Mouse (Mus musculus) embryonic stem cell, embryonic (primary cell): ENCODE data around the gene Ubn1.

ENCODE experiments used
- CTCF ChIA-PET, 4 experiments: fragments of 300-600 bp in 2 of 4; fragments of 350-600 bp in 2 of 4; sonication (Branson Sonifier 250); formaldehyde crosslinking; loops; one replicate each; lab custom pipeline; 2022; ENCODE audit warnings: inconsistent platforms in 2 of 4; lab: Charles Lee
- POLR2A ChIA-PET, 4 experiments: fragments of 300-600 bp in 2 of 4; fragments of 350-600 bp in 2 of 4; sonication (Branson Sonifier 250); formaldehyde crosslinking; loops; one replicate each; lab custom pipeline; 2022; ENCODE audit warnings: antibody characterized with exemption in 4 of 4, inconsistent platforms in 1 of 4; lab: Charles Lee

Ubn1 gene

DNA sequence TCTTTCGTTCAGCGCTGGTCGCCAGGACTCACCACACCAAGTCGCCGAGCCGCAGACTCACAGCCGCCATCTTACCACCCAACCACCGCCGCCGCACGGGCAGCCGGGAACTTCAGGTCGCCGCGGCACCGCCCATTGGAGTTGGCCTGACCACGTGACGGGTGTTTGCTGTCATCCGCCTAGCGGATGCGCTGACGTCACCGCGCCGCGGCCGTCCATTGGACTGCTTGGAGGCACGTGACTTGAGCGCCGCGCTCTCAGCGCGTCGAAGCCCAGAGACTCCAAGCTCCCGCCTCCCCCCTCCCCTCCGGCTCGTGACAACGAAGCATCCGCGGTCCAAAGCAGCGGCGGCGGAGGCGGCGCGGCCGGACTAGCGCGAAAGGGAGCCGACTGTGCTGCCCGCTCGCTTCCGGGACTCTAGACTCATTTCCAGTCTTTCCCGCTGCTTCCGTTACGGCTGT is at the start of gene Ubn1, which contains the start of gene Glyr1:
Gene Ubn1, plus strand, starts transcription at position 284 of the 461 bp plus-strand sequence.
Gene Glyr1, minus strand, starts transcription at position 90 of the 461 bp plus-strand sequence.
- ChIA-PET POLR2A (interaction anchor here (0.6 to 3.6 kb wide), 82 partner anchors 9 to 1073 kb away, joined by 3 to 53 read pairs (median 4); partner anchors contain the start of genes Rogdi (in 3 of the 4), Anks3 (in 2 of the 4), Cdip1 (in 2 of the 4) and Mgrn1 (in 2 of the 4)), CTCF (interaction anchor here in 2 of 4 experiments (0.5 to 1.0 kb wide), 3 partner anchors 27 to 293 kb away, joined by 3 read pairs; no protein-coding TSS in a partner anchor)

GRCm38 (mm10) chr16:5000611-5001010 is 49.2 kb upstream of the Ubn1 start:
- ChIA-PET POLR2A (interaction anchor here in 2 of 4 experiments (0.6 to 5.3 kb wide), 2 partner anchors 13 to 97 kb away, joined by 3 to 43 read pairs; partner anchors contain the start of gene Rogdi (in 1 of the 2)), CTCF (interaction anchor here in 1 of 4 experiments (0.6 kb wide), 1 partner anchor 17 kb away, joined by 9 read pairs; no protein-coding TSS in a partner anchor)

DNA sequence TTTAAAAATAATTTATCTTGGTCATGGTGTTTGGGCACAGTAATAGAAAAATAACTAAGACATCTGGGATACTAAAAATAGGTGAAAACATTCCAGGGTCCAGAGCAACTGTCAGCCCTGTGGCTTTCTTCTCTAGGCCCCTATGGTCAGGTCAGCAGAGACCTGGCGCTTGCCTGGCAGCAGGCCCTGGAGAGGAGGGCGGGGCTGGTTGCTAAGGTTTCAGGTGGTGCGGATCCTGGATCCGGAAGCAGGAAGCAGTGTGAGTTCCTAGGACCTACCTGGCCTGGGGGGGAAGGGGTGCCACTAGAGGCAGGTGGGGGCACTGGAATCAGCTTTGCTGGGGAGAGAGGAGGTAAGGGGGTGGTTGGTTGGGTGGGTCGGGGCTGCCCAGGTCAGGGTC is 42.8 kb upstream of the Ubn1 start, which contains the start of gene Smim22:
Gene Smim22, plus strand, starts transcription at position 222 of the 400 bp plus-strand sequence.
- POLR2A ChIA-PET, result interaction anchor here in 3 of 4 experiments (0.5 to 1.4 kb wide), 5 partner anchors 9 to 196 kb away, joined by 3 to 5 read pairs (median 4); partner anchors contain the start of gene Nudt16l1 (in 1 of the 3)
- CTCF ChIA-PET, result no interaction called here

DNA sequence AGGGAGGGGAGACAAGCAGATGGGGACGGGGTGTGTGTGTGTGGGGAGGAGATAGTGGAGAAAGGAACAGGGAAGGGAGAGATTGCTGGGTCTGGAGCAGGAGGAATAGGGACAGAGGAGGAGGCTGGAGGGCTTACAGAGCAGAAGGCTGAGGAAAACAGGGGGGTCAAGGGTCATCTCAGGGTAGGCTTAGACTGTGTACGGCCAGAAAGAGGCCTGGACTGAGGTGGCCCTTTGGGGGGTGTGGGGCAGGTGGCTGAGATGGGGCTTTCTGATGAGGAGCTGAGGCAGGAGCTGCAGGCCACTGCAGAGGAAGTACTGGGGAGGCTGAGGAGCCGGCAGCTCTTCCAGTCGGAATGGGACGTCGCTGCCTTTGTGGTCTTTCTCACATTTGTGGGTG is 42.4 kb upstream of the Ubn1 start:
- CTCF ChIA-PET, result no interaction called here
- POLR2A ChIA-PET, result interaction anchor here in 3 of 4 experiments (0.8 to 1.4 kb wide), 4 partner anchors 9 to 322 kb away, joined by 3 to 5 read pairs (median 3); no protein-coding TSS in a partner anchor

- ChIA-PET CTCF (interaction anchor here in 1 of 4 experiments (0.6 kb wide), 1 partner anchor 167 kb away, joined by 3 read pairs; no protein-coding TSS in a partner anchor), POLR2A (interaction anchor here in 3 of 4 experiments (0.6 to 1.4 kb wide), 5 partner anchors 8 to 381 kb away, joined by 3 to 5 read pairs (median 3); no protein-coding TSS in a partner anchor)
Measured at GRCm38 (mm10) chr16:5008076-5008475, 41.8 kb upstream of the Ubn1 start.

DNA sequence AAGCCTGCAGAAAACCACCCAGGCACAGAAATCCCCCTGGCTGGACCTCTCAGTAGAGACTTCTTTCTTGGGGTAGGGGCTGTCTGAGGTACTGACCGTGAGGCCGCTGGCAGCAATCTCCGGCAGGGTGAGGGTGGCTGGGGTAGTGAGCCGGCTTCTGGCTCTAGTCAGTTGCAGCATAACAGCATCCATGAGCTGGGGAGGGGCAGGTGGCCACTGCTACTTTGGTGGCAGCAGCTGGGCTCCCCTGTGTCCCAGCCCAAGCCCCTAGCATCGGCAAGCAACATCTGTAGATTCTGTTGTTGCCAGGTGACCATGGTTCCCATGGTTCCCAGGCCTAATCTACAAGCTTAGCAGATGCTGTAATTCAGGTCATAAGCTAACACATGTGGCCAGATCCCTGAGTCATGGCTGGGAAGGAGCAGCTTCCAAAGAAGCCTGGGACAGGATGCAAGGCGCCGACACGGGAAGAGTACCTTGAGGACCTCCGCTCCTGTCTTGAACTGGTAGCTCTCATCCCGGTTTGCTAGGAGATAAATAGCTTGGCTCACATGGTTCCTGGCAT is 39.4 kb upstream of the Ubn1 start:
- CTCF ChIA-PET, result no interaction called here
- POLR2A ChIA-PET, result interaction anchor here in 3 of 4 experiments (0.7 to 3.2 kb wide), 12 partner anchors 11 to 130 kb away, joined by 3 to 21 read pairs (median 3); partner anchors contain the start of genes Glyr1 (in 2 of the 3), Ubn1 (in 2 of the 3) and Ubald1 (in 1 of the 3)

- ChIA-PET CTCF (no interaction called here), POLR2A (interaction anchor here in 3 of 4 experiments (0.7 to 3.2 kb wide), 14 partner anchors 9 to 131 kb away, joined by 3 to 21 read pairs (median 3); partner anchors contain the start of genes Glyr1 (in 2 of the 3), Ubn1 (in 2 of the 3), Anks3 (in 1 of the 3) and Ubald1 (in 1 of the 3))
Measured at GRCm38 (mm10) chr16:5011285-5011684, 38.6 kb upstream of the Ubn1 start.

DNA sequence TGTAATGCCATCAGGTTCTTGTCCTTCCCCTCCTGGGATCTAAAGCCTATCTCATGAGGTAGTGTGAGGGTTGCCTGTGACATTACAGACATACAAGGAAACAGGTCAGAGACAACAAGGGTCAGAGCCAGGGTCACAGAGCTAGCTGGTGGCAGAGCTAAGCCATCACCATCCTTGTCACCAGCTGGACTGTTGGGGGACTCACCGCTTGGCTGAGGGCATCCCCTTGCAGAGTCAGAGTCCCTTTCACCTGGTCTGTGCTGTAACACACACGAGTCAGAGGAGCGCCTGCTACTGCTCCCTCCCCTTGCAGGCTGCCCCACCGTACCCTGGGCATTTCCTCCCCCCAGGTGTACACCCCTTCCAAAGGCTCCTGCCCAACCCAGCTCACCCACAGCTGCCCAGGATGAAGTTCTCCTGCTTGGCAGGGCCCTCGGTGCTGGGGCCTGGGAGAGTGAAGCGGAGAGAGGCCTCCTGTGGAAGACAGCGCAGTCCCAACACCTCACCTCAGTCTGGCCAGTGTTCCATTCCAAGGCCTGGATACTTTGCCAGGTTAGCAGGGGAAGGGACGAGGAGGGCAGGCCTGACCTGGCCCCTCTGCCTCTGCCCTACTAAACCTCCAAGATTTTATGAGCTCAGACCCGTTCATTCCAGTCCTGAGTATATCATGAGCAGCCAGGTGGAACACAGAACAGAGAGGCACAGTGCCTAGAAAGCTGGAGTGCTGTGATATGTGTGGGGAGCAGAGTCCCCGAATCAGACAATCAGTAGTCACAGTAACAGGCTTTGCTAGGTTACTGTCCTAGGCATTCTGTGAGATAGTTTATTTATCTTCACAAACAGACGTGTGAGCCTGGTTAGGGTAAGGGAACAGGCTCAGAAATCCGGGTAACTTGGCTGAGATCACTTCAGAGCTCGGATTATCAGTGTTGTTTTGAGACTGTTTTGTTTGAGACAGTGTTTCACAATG is 37.5 kb upstream of the Ubn1 start:
- CTCF ChIA-PET, result interaction anchor here in 2 of 4 experiments (1.2 to 1.6 kb wide), 3 partner anchors 46 to 98 kb away, joined by 5 to 6 read pairs (median 6); no protein-coding TSS in a partner anchor
- POLR2A ChIA-PET, result interaction anchor here (0.6 to 3.6 kb wide), 62 partner anchors 9 to 388 kb away, joined by 3 to 56 read pairs (median 5); partner anchors contain the start of genes Glyr1 (in 3 of the 4), Ubn1 (in 3 of the 4), Anks3 (in 2 of the 4) and Nudt16l1 (in 2 of the 4)

DNA sequence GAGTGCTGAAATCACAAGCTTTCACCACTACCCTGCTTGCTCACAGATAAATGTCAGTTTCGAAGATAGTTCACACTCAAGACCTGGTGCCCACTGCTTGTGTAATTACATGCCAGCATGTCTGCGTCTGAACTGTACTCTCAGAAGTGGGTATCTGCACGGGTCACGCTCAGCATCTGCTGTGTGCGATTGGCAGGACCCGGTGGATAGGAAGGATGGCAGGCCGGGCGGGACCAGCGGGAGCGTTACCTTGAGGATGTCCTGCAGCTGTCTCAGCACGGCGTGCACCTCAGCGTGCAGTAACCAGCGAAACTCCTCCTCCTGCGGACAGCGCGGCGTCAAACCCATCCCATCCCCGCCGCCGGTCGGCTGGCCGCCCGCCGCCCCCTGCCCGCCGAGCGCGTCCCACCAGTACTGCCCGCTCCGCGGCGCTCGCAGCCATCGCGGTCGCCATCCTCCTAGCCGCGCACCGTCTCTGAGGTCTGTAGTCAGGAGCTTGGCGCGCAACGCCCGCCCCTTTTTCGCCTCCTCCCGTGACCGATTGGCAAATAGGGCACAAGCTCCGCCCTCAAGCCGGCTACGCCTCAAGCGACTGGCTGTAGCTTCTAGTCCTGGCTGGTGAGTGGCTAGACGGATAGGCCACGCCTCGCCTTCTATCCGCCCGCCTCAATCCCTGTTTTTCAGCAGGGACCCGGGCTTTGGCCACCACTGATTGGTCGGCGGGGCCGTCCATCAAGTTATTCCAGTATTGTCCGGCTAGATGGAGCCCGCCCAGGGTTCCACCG is 36.6 kb upstream of the Ubn1 start, which contains the start of gene Rogdi:
Gene Rogdi, minus strand, starts transcription at position 500 of the 785 bp plus-strand sequence.
- ChIA-PET POLR2A (interaction anchor here (0.6 to 3.6 kb wide), 109 partner anchors 9 to 517 kb away, joined by 3 to 56 read pairs (median 4); partner anchors contain the start of genes Glyr1 (in 3 of the 4), Ubald1 (in 3 of the 4), Ubn1 (in 3 of the 4) and Anks3 (in 2 of the 4)), CTCF (interaction anchor here in 3 of 4 experiments (0.5 to 1.6 kb wide), 8 partner anchors 28 to 1316 kb away, joined by 3 to 6 read pairs (median 4); no protein-coding TSS in a partner anchor)

- ChIA-PET CTCF (interaction anchor here in 2 of 4 experiments (0.5 to 1.1 kb wide), 2 partner anchors 454 to 802 kb away, joined by 3 read pairs; partner anchors contain the start of gene Tfap4 (in 1 of the 2)), POLR2A (interaction anchor here in 3 of 4 experiments (1.1 to 3.6 kb wide), 16 partner anchors 8 to 240 kb away, joined by 3 to 56 read pairs (median 8); partner anchors contain the start of genes Glyr1 (in 3 of the 3), Ubn1 (in 3 of the 3), Nudt16l1 (in 1 of the 3) and Ubald1 (in 1 of the 3))
Measured at GRCm38 (mm10) chr16:5014578-5014977, 35.3 kb upstream of the Ubn1 start.

DNA sequence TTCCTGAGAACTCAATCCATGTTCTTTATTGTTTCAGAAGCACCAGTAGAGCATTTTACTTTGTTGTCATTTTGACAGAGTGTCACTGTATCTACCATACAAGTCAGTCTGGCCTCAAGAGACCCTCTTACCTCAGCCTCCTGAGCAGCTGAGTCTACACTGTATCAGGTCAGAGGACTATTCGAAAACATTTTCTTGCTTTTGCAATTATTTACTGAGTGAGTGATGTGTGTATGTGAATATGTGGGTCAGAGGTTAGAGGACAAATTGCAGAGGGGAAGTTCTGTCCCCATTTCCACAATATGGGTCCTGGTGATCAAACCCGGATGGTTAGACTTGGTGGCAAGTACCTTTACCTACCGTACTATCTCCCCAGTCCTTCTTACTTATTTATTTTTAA is 25.8 kb upstream of the Ubn1 start:
- ChIA-PET CTCF (interaction anchor here in 1 of 4 experiments (0.7 kb wide), 1 partner anchor 249 kb away, joined by 5 read pairs; no protein-coding TSS in a partner anchor), POLR2A (interaction anchor here in 3 of 4 experiments (0.7 to 3.3 kb wide), 5 partner anchors 8 to 36 kb away, joined by 3 to 25 read pairs (median 3); partner anchors contain the start of genes Rogdi (in 2 of the 3) and Ubn1 (in 1 of the 3))

DNA sequence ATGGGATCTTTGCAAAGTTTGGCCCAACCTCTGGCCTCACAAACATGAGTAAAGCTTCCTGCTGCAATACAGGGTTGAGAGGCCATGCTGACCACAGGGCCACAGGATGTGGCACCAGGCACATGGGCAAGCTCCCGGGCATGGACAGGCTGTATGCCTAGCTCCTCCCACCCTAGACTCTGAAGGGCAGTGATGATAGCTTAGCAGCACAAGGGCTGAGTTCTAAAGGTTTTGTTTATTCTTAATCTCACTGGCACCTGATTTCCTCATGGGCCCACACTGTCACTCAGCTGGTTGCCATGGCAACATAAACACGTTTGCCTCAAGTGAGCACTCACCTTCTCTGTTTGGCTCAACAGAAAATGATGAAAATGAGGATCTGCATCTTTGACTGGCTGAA is 20.0 kb upstream of the Ubn1 start:
- ChIA-PET POLR2A (interaction anchor here in 3 of 4 experiments (0.6 to 10.4 kb wide), 9 partner anchors 8 to 150 kb away, joined by 3 to 56 read pairs (median 5); partner anchors contain the start of genes Glyr1 (in 2 of the 3), Rogdi (in 2 of the 3), Ubald1 (in 2 of the 3) and Ubn1 (in 2 of the 3)), CTCF (interaction anchor here in 1 of 4 experiments (0.6 kb wide), 1 partner anchor 33 kb away, joined by 3 read pairs; no protein-coding TSS in a partner anchor)

- ChIA-PET CTCF (no interaction called here), POLR2A (interaction anchor here in 2 of 4 experiments (1.2 to 3.5 kb wide), 4 partner anchors 9 to 14 kb away, joined by 3 to 17 read pairs (median 4); partner anchors contain the start of genes Glyr1 (in 2 of the 2) and Ubn1 (in 2 of the 2))
Measured at GRCm38 (mm10) chr16:5035591-5035990, 14.3 kb upstream of the Ubn1 start.

GRCm38 (mm10) chr16:5036649-5037234 is 13.1 kb upstream of the Ubn1 start:
- CTCF ChIA-PET, result interaction anchor here in 1 of 4 experiments (0.6 kb wide), 1 partner anchor 10 kb away, joined by 3 read pairs; no protein-coding TSS in a partner anchor

GRCm38 (mm10) chr16:5045322-5045721 is 4.5 kb upstream of the Ubn1 start:
- CTCF ChIA-PET, result no interaction called here
- POLR2A ChIA-PET, result interaction anchor here in 3 of 4 experiments (0.7 to 3.2 kb wide), 11 partner anchors 9 to 514 kb away, joined by 3 to 17 read pairs (median 3); no protein-coding TSS in a partner anchor

More at GRCm38 (mm10) chr16:5036649-5037234, 13.1 kb upstream of the Ubn1 start:
- POLR2A ChIA-PET, result interaction anchor here in 2 of 4 experiments (0.8 to 3.5 kb wide), 7 partner anchors 9 to 21 kb away, joined by 3 to 14 read pairs (median 3); partner anchors contain the start of genes Glyr1 (in 2 of the 2) and Ubn1 (in 2 of the 2)
